Mouse (Mus musculus) CH12.LX (cell line): ENCODE results near the gene Slc35f6.

Experiments
- CTCF ChIP-seq, 2 experiments: IDR thresholded peaks in 1 of 2; conservative IDR thresholded peaks in 1 of 2; 2 replicates each; pipeline ENCODE4 v1.5.1; 2011 to 2012; ENCODE audit warnings: low read depth in 2 of 2, low read length in 2 of 2, improper control_type of control experiment in 1 of 2, inconsistent platforms in 1 of 2, mild to moderate bottlenecking in 1 of 2, moderate library complexity in 1 of 2
- ETS1 ChIP-seq: conservative IDR thresholded peaks from 2 replicates; pipeline ENCODE4 v1.6.1; 2012; ENCODE audit warnings: low read depth, mild to moderate bottlenecking, inconsistent platforms, low read length, improper control_type of control experiment, moderate library complexity
- MAX ChIP-seq: IDR thresholded peaks from 2 replicates; pipeline ENCODE4 v1.6.1; 2011; ENCODE audit warnings: low read length, improper control_type of control experiment
- NRF1 ChIP-seq: IDR thresholded peaks from 2 replicates; pipeline ENCODE4 v1.6.1; 2014; ENCODE audit warnings: low read depth, mild to moderate bottlenecking, inconsistent platforms, low read length, improper control_type of control experiment, moderate library complexity
- POLR2A ChIP-seq: IDR thresholded peaks from 2 replicates; pipeline ENCODE4 v1.6.1; 2011; ENCODE audit warnings: low read depth, mild to moderate bottlenecking, improper control_type of control experiment, low read length
- UBTF ChIP-seq: IDR thresholded peaks from 2 replicates; pipeline ENCODE4 v1.6.1; 2012; ENCODE audit warnings: low read depth, mild to moderate bottlenecking, inconsistent platforms, low read length, improper control_type of control experiment, moderate library complexity
- USF2 ChIP-seq: conservative IDR thresholded peaks from 2 replicates; pipeline ENCODE4 v1.6.1; 2011; ENCODE audit warnings: low read depth, low read length, improper control_type of control experiment
- ZMIZ1 ChIP-seq: IDR thresholded peaks from 2 replicates; pipeline ENCODE4 v1.6.1; 2012; ENCODE audit warnings: low read depth, mild to moderate bottlenecking, inconsistent platforms, low read length, improper control_type of control experiment

- TF ChIP-seq UBTF = no peak
- no peak for TF ChIP-seq ZMIZ1
- no peak for TF ChIP-seq USF2
- no peak for TF ChIP-seq POLR2A
- no peak for TF ChIP-seq CTCF (conservative IDR thresholded peaks at IDR 0.05 in 1 of 2, IDR thresholded peaks at IDR 0.05 in 1 of 2; ENCODE audit: low read depth in 2 of 2, low read length in 2 of 2)
- no peak for TF ChIP-seq NRF1
- TF ChIP-seq MAX = no peak
- TF ChIP-seq ETS1 = no peak
Observed at GRCm38 (mm10) chr5:30650756-30651155, 3.0 kb downstream of the Slc35f6 start.
